Mouse (Mus musculus) liver, embryonic 14.5 days (tissue): ENCODE data around the gene Fzr1. TPM values are rescaled to one million over a fixed set of nuclear protein-coding genes. Genes with fewer than 3 reads are reported as not detected.

Experiments used
- ATAC-seq: fragments of 200-750 bp; cut with Nextera tagmentation; 2 replicates; pipeline ENCODE4 v1.8.0; 2017; ENCODE audit warnings: moderate number of reproducible peaks, mild to moderate bottlenecking, moderate library complexity; ENCODE audit not compliant: insufficient read depth
- DNase-seq, 3 experiments: peaks; one replicate each; pipeline ENCODE4 v3.0.0-alpha.2; 2012 to 2013; ENCODE audit warnings: low read depth in 3 of 3, low spot score in 3 of 3
- H3K27ac ChIP-seq: fragments of 300-500 bp; sonication (generic); 2 replicates; pipeline ENCODE4 v1.5.1; 2014; ENCODE audit warnings: moderate library complexity, mild to moderate bottlenecking, control low read depth, inconsistent platforms
- H3K27me3 ChIP-seq: fragments of 300-500 bp; sonication (generic); 2 replicates; pipeline ENCODE4 v1.6.1; 2014; ENCODE audit warnings: mild to moderate bottlenecking, low read length, moderate library complexity; ENCODE audit not compliant: control insufficient read depth, insufficient read depth
- H3K36me3 ChIP-seq: fragments of 300-500 bp; sonication (generic); replicated peaks from 2 replicates; pipeline ENCODE4 v1.6.1; 2014; ENCODE audit warnings: low read depth; ENCODE audit not compliant: control insufficient read depth, insufficient read depth
- H3K4me1 ChIP-seq, 2 experiments: fragments of 200-500 bp in 1 of 2; fragments of 300-500 bp in 1 of 2; sonication (generic) in 1 of 2; replicated peaks; 2 replicates each; pipeline ENCODE4 v1.6.1; 2012 to 2014; ENCODE audit warnings: antibody characterized with exemption in 1 of 2, inconsistent platforms in 1 of 2, low read length in 1 of 2; ENCODE audit not compliant: control insufficient read depth in 2 of 2, insufficient read depth in 2 of 2
- H3K4me2 ChIP-seq: fragments of 300-500 bp; sonication (generic); 2 replicates; pipeline ENCODE4 v1.6.1; 2014; ENCODE audit warnings: low read depth, mild to moderate bottlenecking, control low read depth, moderate library complexity
- H3K4me3 ChIP-seq, 2 experiments: fragments of 200-500 bp in 1 of 2; fragments of 300-500 bp in 1 of 2; sonication (generic) in 1 of 2; 2 replicates each; pipeline ENCODE4 v1.5.1; 2012 to 2014; ENCODE audit warnings: low read depth in 2 of 2, low read length in 2 of 2, mild to moderate bottlenecking in 2 of 2, control low read depth in 1 of 2, inconsistent platforms in 1 of 2, moderate library complexity in 1 of 2; ENCODE audit not compliant: insufficient read depth in 1 of 2
- H3K9ac ChIP-seq: fragments of 300-500 bp; sonication (generic); replicated peaks from 2 replicates; pipeline ENCODE4 v1.6.1; 2014; ENCODE audit warnings: mild to moderate bottlenecking, control low read depth, moderate library complexity
- H3K9me3 ChIP-seq: fragments of 300-500 bp; sonication (generic); 2 replicates; pipeline ENCODE4 v1.6.1; 2016; ENCODE audit warnings: low read length, mixed read lengths; ENCODE audit not compliant: control insufficient read depth
- CTCF ChIP-seq: IDR thresholded peaks from 2 replicates; pipeline ENCODE4 v1.5.1; 2016; ENCODE audit warnings: antibody characterized with exemption, low read depth, control low read depth
- EP300 ChIP-seq: IDR thresholded peaks from 2 replicates; pipeline ENCODE4 v1.6.1; 2016; ENCODE audit warnings: antibody characterized with exemption, low read depth
- WGBS: fragments of 180-500 bp; shearing (Covaris S2); extraction: QIAGEN DNeasy Blood & Tissue Kit; methylation state at CpG from one replicate; pipeline ENCODE4 v1.1.7; 2014; ENCODE audit not compliant: insufficient replicate concordance; 5-methylcytosine and 5-hydroxymethylcytosine counted together
- polyA plus RNA-seq, 2 experiments: library from polyadenylated mRNA; depleted of rRNA in 1 of 2; stranded (reverse) in 1 of 2; unstranded in 1 of 2; fragments of >200 nt; fragmentation: Nextera tagmentation in 1 of 2; extraction: Ambion mirVana in 1 of 2; gene quantifications; 2 replicates each; pipeline versions ENCODE4 v1.2.1 to v1.2.3; 2012 to 2014

Gene Fzr1
- polyA plus RNA-seq, 2 experiments = 73.1 to 80.5 TPM

- WGBS = 94% methylated on average over 18 of the region's 18 CpGs
- Histone ChIP-seq H3K4me1 (peaks cover 7 to 16% of the 10 kb centered on the region in 2 experiments), H3K4me3 (no peak overlapping the region), H3K36me3 (peaks cover 49% of the 10 kb centered on the region), H3K27me3 (no peaks in the 10 kb centered on the region), H3K9me3 (no peaks in the 10 kb centered on the region), H3K4me2 (no peak overlapping the region), H3K27ac (no peak overlapping the region), H3K9ac (no peak overlapping the region)
- ATAC-seq (no peak), DNase-seq (no peak)
- TF ChIP-seq CTCF (no peak), EP300 (no peak)
Measured at GRCm38 (mm10) chr10:81323791-81324530, 54.4 kb downstream of the Fzr1 start.

- H3K27me3 ChIP-seq = no peaks in the 10 kb centered on the region
- TF ChIP-seq CTCF (no peak), EP300 (no peak)
- H3K27ac ChIP-seq = no peak overlapping the region
- H3K4me3 ChIP-seq = no peak overlapping the region
- H3K9ac ChIP-seq = no peak overlapping the region
- no peak for DNase-seq
- 90% methylated on average over 23 of the region's 23 CpGs for WGBS
- H3K36me3 ChIP-seq = peaks cover 49% of the 10 kb centered on the region
- peaks cover 7 to 13% of the 10 kb centered on the region in 2 experiments for H3K4me1 ChIP-seq
- H3K9me3 ChIP-seq = no peaks in the 10 kb centered on the region
- no peak overlapping the region for H3K4me2 ChIP-seq
- no peak for ATAC-seq
Measured at GRCm38 (mm10) chr10:81323141-81323775, 55.1 kb downstream of the Fzr1 start.

- Histone ChIP-seq H3K4me1 (peaks cover 7 to 12% of the 10 kb centered on the region in 2 experiments), H3K4me3 (peak overlapping the region; percentile 73 to 89; a peak in 3 of 4 replicates), H3K4me2 (peak overlapping the region; percentile 90), H3K9ac (peak overlapping the region; percentile 75; the same call in 1 of the 2 replicates), H3K9me3 (no peaks in the 10 kb centered on the region), H3K27me3 (no peaks in the 10 kb centered on the region), H3K27ac (no peak overlapping the region), H3K36me3 (peaks cover 49% of the 10 kb centered on the region)
- DNase-seq (no peak), ATAC-seq (no peak)
- WGBS = 91% methylated on average over 27 of the region's 27 CpGs
- no peak for TF ChIP-seq EP300
- no peak for TF ChIP-seq CTCF
Measured at GRCm38 (mm10) chr10:81322444-81322843, 55.9 kb downstream of the Fzr1 start.

GRCm38 (mm10) chr10:81321436-81321835 is 56.9 kb downstream of the Fzr1 start:
- Histone ChIP-seq H3K9ac (peak overlapping the region; percentile 75), H3K4me2 (peak overlapping the region; percentile 90), H3K4me1 (peaks cover 11 to 12% of the 10 kb centered on the region in 2 experiments), H3K36me3 (peaks cover 41% of the 10 kb centered on the region), H3K27ac (peak overlapping the region; percentile 84), H3K4me3 (peak overlapping the region; percentile 73 to 89), H3K27me3 (no peaks in the 10 kb centered on the region), H3K9me3 (no peaks in the 10 kb centered on the region)
- TF ChIP-seq CTCF = no peak
- TF ChIP-seq EP300 = no peak
- ATAC-seq (peak; percentile 0; the same call in 1 of the 2 replicates), DNase-seq (no peak)
- WGBS = 2% methylated on average over 20 of the region's 20 CpGs
